Mouse (Mus musculus) bone marrow, adult 2 months (tissue): Measurements from ENCODE around the gene Hacd1.

Experiments used
- CTCF ChIP-seq: fragments of 200-500 bp; IDR thresholded peaks from 2 replicates; pipeline ENCODE4 v1.5.1; 2011; ENCODE audit warnings: low read length, control low read depth; ENCODE audit not compliant: control insufficient read depth, insufficient read depth
- POLR2A ChIP-seq: fragments of 200-500 bp; IDR thresholded peaks from 2 replicates; pipeline ENCODE4 v1.6.1; 2011; ENCODE audit warnings: low read depth, mild to moderate bottlenecking, control low read depth, low read length, borderline replicate concordance; ENCODE audit not compliant: control insufficient read depth

GRCm38 (mm10) chr2:14019228-14019627 lies 36.7 kb downstream of the Hacd1 start:
- TF ChIP-seq POLR2A (no peak), CTCF (no peak)
